Mouse (Mus musculus): ENCODE measurements around the gene Gm14180. TPM values are rescaled to one million over a fixed set of nuclear protein-coding genes. Genes with fewer than 3 reads are reported as not detected.
"Not testable (repeated sequence)": the region's sequence is repeated elsewhere in the genome, so short reads cannot be mapped to it uniquely, and the experiment has no call there.

Gene Gm14180
- polyA plus RNA-seq (2012; rRNA removed), result not detected in 2 replicates

- no peak for DNase-seq (ENCODE audit: low read depth)
- TF ChIP-seq POLR2A (IDR thresholded peaks at IDR 0.05; ENCODE audit: borderline replicate concordance, extremely low read depth, insufficient read depth, insufficient read length, poor library complexity, severe bottlenecking) (no peak), CTCF (IDR thresholded peaks at IDR 0.05; ENCODE audit: borderline replicate concordance, extremely low read depth, insufficient read depth, insufficient read length) (no peak)
These were observed at the start of gene Gm14180 for GRCm38 (mm10) chr11:99734190-99734589. Gm14180 (minus strand) TSS chr11:99734290.

GRCm38 (mm10) chr11:99780604-99781003, 46.5 kb upstream of the Gm14180 start, which contains the start of gene Krtap4-8:
Krtap4-8 (minus strand) TSS chr11:99780704.
- TF ChIP-seq CTCF (IDR thresholded peaks at IDR 0.05; ENCODE audit: borderline replicate concordance, extremely low read depth, insufficient read depth, insufficient read length), result no peak
- no peak for TF ChIP-seq POLR2A (IDR thresholded peaks at IDR 0.05; ENCODE audit: borderline replicate concordance, extremely low read depth, insufficient read depth, insufficient read length, poor library complexity, severe bottlenecking)
- DNase-seq (ENCODE audit: low read depth), result no peak

GRCm38 (mm10) chr11:99778401-99778800, 44.3 kb upstream of the Gm14180 start:
- no peak for DNase-seq (ENCODE audit: low read depth)
- TF ChIP-seq POLR2A (IDR thresholded peaks at IDR 0.05; ENCODE audit: borderline replicate concordance, extremely low read depth, insufficient read depth, insufficient read length, poor library complexity, severe bottlenecking) (no peak), CTCF (IDR thresholded peaks at IDR 0.05; ENCODE audit: borderline replicate concordance, extremely low read depth, insufficient read depth, insufficient read length) (no peak)

GRCm38 (mm10) chr11:99772813-99773212, 38.7 kb upstream of the Gm14180 start, which contains the start of gene Gm11595:
Gm11595 (minus strand) TSS chr11:99772913.
- DNase-seq (ENCODE audit: low read depth), result not testable (repeated sequence)

- DNase-seq (ENCODE audit: low read depth), result no peak
- TF ChIP-seq CTCF (IDR thresholded peaks at IDR 0.05; ENCODE audit: borderline replicate concordance, extremely low read depth, insufficient read depth, insufficient read length), result no peak
- no peak for TF ChIP-seq POLR2A (IDR thresholded peaks at IDR 0.05; ENCODE audit: borderline replicate concordance, extremely low read depth, insufficient read depth, insufficient read length, poor library complexity, severe bottlenecking)
These were observed 34.3 kb upstream of the Gm14180 start for GRCm38 (mm10) chr11:99768410-99768809.

- TF ChIP-seq CTCF (IDR thresholded peaks at IDR 0.05; ENCODE audit: borderline replicate concordance, extremely low read depth, insufficient read depth, insufficient read length), result no peak
- TF ChIP-seq POLR2A (IDR thresholded peaks at IDR 0.05; ENCODE audit: borderline replicate concordance, extremely low read depth, insufficient read depth, insufficient read length, poor library complexity, severe bottlenecking), result no peak
- DNase-seq (ENCODE audit: low read depth), result no peak
These were observed 24.8 kb upstream of the Gm14180 start for GRCm38 (mm10) chr11:99758877-99759276.

- TF ChIP-seq POLR2A (IDR thresholded peaks at IDR 0.05; ENCODE audit: borderline replicate concordance, extremely low read depth, insufficient read depth, insufficient read length, poor library complexity, severe bottlenecking), result no peak
- no peak for DNase-seq (ENCODE audit: low read depth)
These were observed 9.9 kb upstream of the Gm14180 start for GRCm38 (mm10) chr11:99743985-99744384.

GRCm38 (mm10) chr11:99724061-99724460, 10.0 kb downstream of the Gm14180 start:
- TF ChIP-seq CTCF (IDR thresholded peaks at IDR 0.05; ENCODE audit: borderline replicate concordance, extremely low read depth, insufficient read depth, insufficient read length), result no peak
- TF ChIP-seq POLR2A (IDR thresholded peaks at IDR 0.05; ENCODE audit: borderline replicate concordance, extremely low read depth, insufficient read depth, insufficient read length, poor library complexity, severe bottlenecking), result no peak
- DNase-seq (ENCODE audit: low read depth), result peak; percentile 5

GRCm38 (mm10) chr11:99718759-99719158, 15.3 kb downstream of the Gm14180 start:
- DNase-seq (ENCODE audit: low read depth), result no peak
- TF ChIP-seq CTCF (IDR thresholded peaks at IDR 0.05; ENCODE audit: borderline replicate concordance, extremely low read depth, insufficient read depth, insufficient read length), result no peak
- TF ChIP-seq POLR2A (IDR thresholded peaks at IDR 0.05; ENCODE audit: borderline replicate concordance, extremely low read depth, insufficient read depth, insufficient read length, poor library complexity, severe bottlenecking), result no peak

GRCm38 (mm10) chr11:99690463-99690862, 43.6 kb downstream of the Gm14180 start, which contains the start of gene Gm14190:
Gm14190 (minus strand) TSS chr11:99690740.
- TF ChIP-seq POLR2A (IDR thresholded peaks at IDR 0.05; ENCODE audit: borderline replicate concordance, extremely low read depth, insufficient read depth, insufficient read length, poor library complexity, severe bottlenecking) (no peak), CTCF (IDR thresholded peaks at IDR 0.05; ENCODE audit: borderline replicate concordance, extremely low read depth, insufficient read depth, insufficient read length) (no peak)
- no peak for DNase-seq (ENCODE audit: low read depth)

- DNase-seq (ENCODE audit: low read depth), result not testable (repeated sequence)
These were observed 48.9 kb downstream of the Gm14180 start for GRCm38 (mm10) chr11:99685235-99685634.

Other genes with a start within 250 kb of the Gm14180 start
- gene Krt23, start 241.2 kb downstream of the Gm14180 start, polyA plus RNA-seq (2012; rRNA removed), result 0.08 TPM in 1 of 2 replicates, not detected in the other
- gene Krt39, start 213.0 kb downstream of the Gm14180 start, polyA plus RNA-seq (2012; rRNA removed), result not detected in 2 replicates
- not detected in 2 replicates for gene Krt40, start 191.1 kb downstream of the Gm14180 start, polyA plus RNA-seq (2012; rRNA removed)
- not detected in 2 replicates for gene Krtap3-3, start 183.4 kb downstream of the Gm14180 start, polyA plus RNA-seq (2012; rRNA removed)
- gene Krtap3-2, start 177.4 kb downstream of the Gm14180 start, polyA plus RNA-seq (2012; rRNA removed), result not detected in 2 replicates
- gene Gm11939, start 174.8 kb downstream of the Gm14180 start, polyA plus RNA-seq (2012; rRNA removed), result not detected in 2 replicates
- not detected in 2 replicates for gene Krtap3-1, start 167.7 kb downstream of the Gm14180 start, polyA plus RNA-seq (2012; rRNA removed)
- not detected in 2 replicates for gene Krtap1-5, start 153.3 kb downstream of the Gm14180 start, polyA plus RNA-seq (2012; rRNA removed)
- gene Krtap1-4, start 150.6 kb downstream of the Gm14180 start, polyA plus RNA-seq (2012; rRNA removed), result not detected in 2 replicates
- not detected in 2 replicates for gene Krtap1-3, start 143.0 kb downstream of the Gm14180 start, polyA plus RNA-seq (2012; rRNA removed)
- not detected in 2 replicates for gene Krtap9-3, start 136.2 kb downstream of the Gm14180 start, polyA plus RNA-seq (2012; rRNA removed)
- gene Gm11938, start 131.0 kb downstream of the Gm14180 start, polyA plus RNA-seq (2012; rRNA removed), result not detected in 2 replicates
- not detected in 2 replicates for gene Gm11937, start 124.1 kb downstream of the Gm14180 start, polyA plus RNA-seq (2012; rRNA removed)
- not detected in 2 replicates for gene Krtap2-4, start 119.4 kb downstream of the Gm14180 start, polyA plus RNA-seq (2012; rRNA removed)
- gene Gm11562, start 113.9 kb downstream of the Gm14180 start, polyA plus RNA-seq (2012; rRNA removed), result not detected in 2 replicates
- gene Krtap4-1, start 106.1 kb downstream of the Gm14180 start, polyA plus RNA-seq (2012; rRNA removed), result not detected in 2 replicates
- not detected in 2 replicates for gene Krtap4-2, start 99.2 kb downstream of the Gm14180 start, polyA plus RNA-seq (2012; rRNA removed)
- not detected in 2 replicates for gene Krtap4-7, start 90.2 kb downstream of the Gm14180 start, polyA plus RNA-seq (2012; rRNA removed)
- gene Gm11555, start 84.1 kb downstream of the Gm14180 start, polyA plus RNA-seq (2012; rRNA removed), result not detected in 2 replicates
- not detected in 2 replicates for gene Gm11563, start 75.3 kb downstream of the Gm14180 start, polyA plus RNA-seq (2012; rRNA removed)
- gene Krtap4-6, start 68.3 kb downstream of the Gm14180 start, polyA plus RNA-seq (2012; rRNA removed), result not detected in 2 replicates
- not detected in 2 replicates for gene Gm14190, start 43.5 kb downstream of the Gm14180 start, polyA plus RNA-seq (2012; rRNA removed)
- gene Gm11595, start 38.6 kb upstream of the Gm14180 start, polyA plus RNA-seq (2012; rRNA removed), result not detected in 2 replicates
- not detected in 2 replicates for gene Krtap4-8, start 46.4 kb upstream of the Gm14180 start, polyA plus RNA-seq (2012; rRNA removed)
- gene Krtap4-9, start 50.9 kb upstream of the Gm14180 start, polyA plus RNA-seq (2012; rRNA removed), result not detected in 2 replicates
- not detected in 2 replicates for gene Gm11596, start 59.2 kb upstream of the Gm14180 start, polyA plus RNA-seq (2012; rRNA removed)
- gene Gm11569, start 64.6 kb upstream of the Gm14180 start, polyA plus RNA-seq (2012; rRNA removed), result not detected in 2 replicates
- not detected in 2 replicates for gene Gm11554, start 70.2 kb upstream of the Gm14180 start, polyA plus RNA-seq (2012; rRNA removed)
- not detected in 2 replicates for gene Krtap4-13, start 75.6 kb upstream of the Gm14180 start, polyA plus RNA-seq (2012; rRNA removed)
- not detected in 2 replicates for gene Gm11564, start 81.4 kb upstream of the Gm14180 start, polyA plus RNA-seq (2012; rRNA removed)
- gene 2300003K06Rik, start 103.8 kb upstream of the Gm14180 start, polyA plus RNA-seq (2012; rRNA removed), result not detected in 2 replicates
- gene Krtap4-16, start 117.3 kb upstream of the Gm14180 start, polyA plus RNA-seq (2012; rRNA removed), result not detected in 2 replicates
- not detected in 2 replicates for gene Gm11568, start 123.6 kb upstream of the Gm14180 start, polyA plus RNA-seq (2012; rRNA removed)
- not detected in 2 replicates for gene Gm11559, start 130.2 kb upstream of the Gm14180 start, polyA plus RNA-seq (2012; rRNA removed)
- not detected in 2 replicates for gene Krtap9-1, start 139.1 kb upstream of the Gm14180 start, polyA plus RNA-seq (2012; rRNA removed)
- not detected in 2 replicates for gene Gm11567, start 144.9 kb upstream of the Gm14180 start, polyA plus RNA-seq (2012; rRNA removed)
- not detected in 2 replicates for gene Krtap31-1, start 173.6 kb upstream of the Gm14180 start, polyA plus RNA-seq (2012; rRNA removed)
- not detected in 2 replicates for gene Gm11565, start 180.5 kb upstream of the Gm14180 start, polyA plus RNA-seq (2012; rRNA removed)
- gene Krtap31-2, start 202.0 kb upstream of the Gm14180 start, polyA plus RNA-seq (2012; rRNA removed), result not detected in 2 replicates
- gene Krtap9-5, start 214.2 kb upstream of the Gm14180 start, polyA plus RNA-seq (2012; rRNA removed), result not detected in 2 replicates
- not detected in 2 replicates for gene Krtap29-1, start 244.8 kb upstream of the Gm14180 start, polyA plus RNA-seq (2012; rRNA removed)